Mouse (Mus musculus) thymus, postnatal 4 days (tissue): ENCODE results near the gene Dennd4a.

ENCODE experiments used
- DNase-seq: peaks from one replicate; pipeline ENCODE4 v3.0.0; 2021

Gene Dennd4a

GRCm38 (mm10) chr9:64790673-64791660, 20.2 kb upstream of the Dennd4a start:
- no peak for DNase-seq

GRCm38 (mm10) chr9:64791676-64792075, 19.5 kb upstream of the Dennd4a start:
- no peak for DNase-seq

- no peak for DNase-seq
Measured at GRCm38 (mm10) chr9:64792379-64793274, 18.5 kb upstream of the Dennd4a start.

DNA sequence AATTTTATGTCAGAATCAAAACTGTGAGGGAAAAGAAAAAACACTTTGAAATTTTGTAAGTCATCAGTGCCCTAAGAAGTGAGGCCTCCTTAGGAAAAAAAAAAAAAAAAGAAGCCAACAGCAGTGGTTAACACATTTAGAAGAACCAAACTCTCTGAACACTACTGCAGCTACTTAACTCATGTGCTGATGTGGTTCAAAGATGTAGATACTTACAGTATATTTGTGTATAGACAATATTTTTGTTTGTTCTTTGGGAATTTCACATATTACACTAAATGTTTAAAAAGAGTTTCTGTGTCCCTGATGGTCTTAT, 17.9 kb upstream of the Dennd4a start:
- no peak for DNase-seq

DNA sequence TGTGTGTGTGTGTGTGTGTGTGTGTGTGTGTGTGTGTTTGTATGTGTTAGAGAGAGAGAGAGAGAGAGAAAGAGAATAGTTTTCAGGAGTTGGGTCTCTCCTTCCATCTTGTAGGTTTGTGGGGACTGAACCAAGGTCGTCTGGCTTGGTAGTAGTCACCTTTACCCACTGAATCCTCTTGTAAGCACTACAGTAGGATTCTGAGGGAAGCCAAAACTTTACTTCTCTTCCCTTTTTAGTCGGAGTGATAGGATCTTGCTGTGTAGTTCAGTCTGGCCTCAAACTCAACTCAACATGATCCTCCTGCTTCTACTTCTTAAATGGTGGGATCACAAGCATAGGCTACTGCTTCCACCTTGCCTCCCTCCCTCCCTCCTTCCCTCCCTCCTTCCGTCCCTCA, 17.3 kb upstream of the Dennd4a start:
- no peak for DNase-seq

DNA sequence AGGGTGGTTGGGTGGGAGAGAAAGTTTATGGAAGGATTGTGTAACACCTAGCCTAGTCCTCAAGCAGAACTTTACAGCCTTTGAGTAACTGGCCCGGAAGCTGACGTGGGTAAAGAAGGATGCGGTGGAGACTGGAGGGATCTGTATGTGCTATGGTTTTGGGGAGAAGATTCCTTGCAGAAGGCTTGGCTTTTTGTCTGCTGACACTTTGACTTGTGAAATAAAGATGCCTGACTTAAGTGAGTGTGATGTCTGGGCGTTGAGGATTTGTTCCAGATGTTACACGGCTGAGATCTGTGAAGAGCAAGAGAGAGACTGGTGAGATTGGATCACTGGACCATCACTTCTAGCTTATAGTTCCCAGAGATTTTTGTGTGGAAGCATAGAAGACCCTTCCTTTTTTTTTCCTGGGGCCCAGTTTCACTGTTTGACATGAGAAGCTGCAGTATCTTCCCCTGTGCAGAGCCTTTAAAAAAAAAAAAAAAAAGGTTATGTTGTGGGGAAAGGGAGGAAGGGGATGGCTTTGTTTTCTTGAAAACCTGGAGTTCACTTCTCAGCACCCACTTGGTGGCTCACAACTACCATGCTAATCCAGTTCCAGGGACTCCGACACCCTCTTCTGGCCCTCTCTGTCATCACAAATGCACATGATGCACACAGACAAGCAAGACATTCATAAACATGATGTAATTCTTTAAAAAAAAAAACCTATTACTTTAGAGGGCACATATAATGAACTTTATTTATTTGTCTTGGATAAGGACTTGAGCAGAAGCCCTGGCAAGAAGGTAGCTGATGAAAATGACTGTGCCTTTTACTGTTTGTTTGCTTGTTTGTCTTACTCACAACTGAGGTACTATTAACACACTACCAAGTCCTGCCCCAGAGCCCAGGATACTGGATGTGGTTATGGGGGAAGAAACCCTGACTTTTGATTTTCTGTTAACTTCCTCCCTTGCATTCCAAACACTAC, 16.4 kb upstream of the Dennd4a start:
- DNase-seq: no peak

DNA sequence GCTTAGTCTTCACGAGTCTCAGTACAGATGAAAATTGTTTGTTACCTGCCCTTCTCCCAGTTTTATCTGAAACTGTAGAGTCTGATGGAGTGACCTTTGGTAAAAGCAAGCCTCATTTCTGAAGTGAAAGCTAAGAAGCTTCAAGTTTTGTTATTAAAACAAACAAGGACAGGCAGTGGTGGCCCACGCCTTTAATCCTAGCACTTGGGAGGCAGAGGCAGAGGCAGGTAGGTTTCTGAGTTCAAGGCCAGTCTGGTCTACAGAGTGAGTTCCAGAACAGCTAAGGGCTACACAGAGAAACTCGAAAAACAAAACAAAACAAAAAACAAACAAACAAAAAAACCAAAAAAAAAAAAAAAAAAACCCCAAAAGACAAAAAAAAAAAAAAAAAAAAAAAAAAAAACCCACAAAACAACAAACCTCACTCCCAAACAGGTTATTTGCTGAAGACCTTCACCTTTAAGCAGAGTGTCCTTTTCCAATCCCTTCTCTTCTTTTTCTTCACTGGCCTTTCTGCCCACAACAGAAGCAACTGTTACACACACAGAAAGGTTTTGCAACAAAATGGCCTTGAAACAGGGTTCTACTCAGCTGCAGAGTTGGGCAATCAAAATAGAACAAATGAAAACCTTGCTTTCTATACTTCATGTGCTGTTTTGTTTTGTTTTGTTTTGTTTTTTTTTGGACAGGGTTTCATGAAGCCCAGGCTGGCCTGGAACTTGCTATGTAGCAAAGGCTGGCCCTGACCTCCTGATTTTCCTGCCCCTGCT, 15.1 kb upstream of the Dennd4a start:
- DNase-seq: no peak

- no peak for DNase-seq
Measured at GRCm38 (mm10) chr9:64797392-64797791, 13.7 kb upstream of the Dennd4a start.

- DNase-seq: no peak
Measured at GRCm38 (mm10) chr9:64798099-64798498, 13.0 kb upstream of the Dennd4a start.

GRCm38 (mm10) chr9:64798859-64799258, 12.3 kb upstream of the Dennd4a start:
- no peak for DNase-seq

DNA sequence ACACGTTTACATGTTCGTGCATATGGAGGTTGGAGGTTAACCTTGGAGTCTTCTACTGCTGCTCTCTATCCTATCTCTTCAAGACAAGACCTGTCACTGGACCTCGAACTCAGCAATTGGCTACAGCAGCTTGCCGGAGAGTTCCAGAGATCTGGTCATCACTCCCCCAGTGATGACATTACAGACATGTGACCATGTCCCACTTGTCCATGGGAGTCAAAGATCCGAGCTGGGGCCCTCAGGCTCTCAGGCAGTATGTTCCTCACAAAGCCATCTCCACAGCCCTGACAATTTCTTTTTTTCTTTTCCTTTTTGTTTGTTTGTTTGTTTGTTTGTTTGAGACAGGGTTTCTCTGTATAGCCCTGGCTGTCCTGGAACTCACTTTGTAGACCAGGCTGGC, 11.6 kb upstream of the Dennd4a start:
- no peak for DNase-seq

DNA sequence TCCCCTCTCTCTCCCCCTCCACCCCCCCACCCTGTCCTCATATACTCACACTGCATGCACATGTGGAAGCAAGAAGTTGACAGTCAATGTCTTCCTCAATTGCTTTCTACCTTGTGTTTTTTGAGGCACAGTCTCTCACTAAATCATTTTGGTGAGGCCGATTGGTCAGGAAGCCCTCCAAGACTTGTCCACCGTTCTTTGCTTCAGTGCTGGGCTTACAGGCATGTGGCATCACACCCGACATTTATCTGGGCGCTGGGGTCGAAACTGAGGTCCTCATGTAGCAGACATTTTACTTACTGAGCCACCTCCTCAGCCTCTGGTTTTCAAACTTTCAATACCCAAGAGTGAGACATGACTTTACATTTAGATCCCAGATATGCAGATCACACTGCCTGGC, 8.6 kb upstream of the Dennd4a start:
- no peak for DNase-seq

GRCm38 (mm10) chr9:64803373-64804214, 7.5 kb upstream of the Dennd4a start:
- no peak for DNase-seq

GRCm38 (mm10) chr9:64805875-64806274, 5.3 kb upstream of the Dennd4a start:
- no peak for DNase-seq

DNA sequence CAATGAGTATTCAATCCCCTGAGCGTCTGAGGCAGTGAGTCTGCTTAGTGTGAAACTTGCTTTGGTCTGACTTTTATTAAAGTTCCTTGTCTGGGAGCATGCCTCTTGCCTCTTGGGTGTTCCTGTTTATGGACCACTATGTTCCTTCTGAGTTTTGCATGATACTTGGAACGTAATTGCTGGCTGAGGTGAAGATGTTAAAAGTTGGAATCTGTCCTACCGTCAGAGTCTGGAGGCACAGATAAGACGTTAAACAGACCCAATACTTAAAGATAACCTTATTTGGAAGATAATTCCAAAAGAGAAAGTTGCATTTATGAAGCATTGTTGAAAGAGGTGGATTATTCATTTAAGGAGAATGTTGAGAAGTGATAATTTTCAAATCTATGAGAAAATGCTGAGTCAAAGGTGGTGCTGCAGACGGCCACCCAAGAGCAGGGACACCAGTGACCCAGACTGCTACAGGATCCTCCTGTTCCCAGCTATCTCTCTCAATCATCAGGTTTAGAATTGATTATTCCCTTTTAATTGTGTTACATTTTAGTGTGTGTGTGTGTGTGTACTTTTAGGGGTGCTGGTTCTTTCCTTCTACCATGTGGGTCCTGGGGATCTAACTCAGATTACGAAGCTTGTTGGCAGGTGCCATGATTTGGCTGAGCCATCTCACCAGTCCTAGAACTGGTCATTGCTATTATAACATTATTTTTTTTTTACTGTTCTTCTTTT, 4.6 kb upstream of the Dennd4a start:
- DNase-seq: no peak

DNA sequence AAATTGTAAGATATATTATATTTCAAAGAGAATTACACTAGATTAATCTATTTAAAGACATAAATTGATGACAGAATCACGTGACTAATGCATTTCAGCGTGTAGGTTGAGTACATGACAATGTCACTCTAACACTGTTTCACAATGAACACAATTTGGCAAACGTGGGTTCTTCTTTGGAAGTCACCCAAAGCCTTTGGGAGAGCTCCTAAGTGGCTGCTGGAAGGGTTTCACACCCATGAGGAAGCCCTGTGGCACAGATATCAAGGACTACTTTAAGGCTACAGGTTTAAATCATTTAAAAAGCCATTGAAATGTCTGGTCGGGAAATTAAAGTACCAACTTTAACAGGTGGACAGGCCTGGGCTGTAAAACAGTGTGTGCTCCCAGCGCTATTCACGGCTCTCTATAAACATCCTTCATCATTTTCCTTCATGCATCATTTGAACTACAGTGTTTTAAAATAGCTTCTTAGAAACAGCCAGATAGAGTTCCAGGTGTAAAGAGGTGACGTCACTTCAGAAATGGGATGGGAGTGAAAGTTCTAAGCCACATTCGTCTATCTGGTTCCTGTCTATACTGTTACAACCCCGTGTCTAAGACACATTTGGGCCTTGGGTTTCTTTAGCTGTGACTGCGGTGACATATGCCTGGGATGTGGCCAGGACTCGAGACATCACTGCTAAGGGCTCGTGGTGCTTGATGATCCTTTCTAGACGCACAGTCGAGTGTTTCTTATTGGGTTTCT, 3.9 kb upstream of the Dennd4a start:
- no peak for DNase-seq

DNA sequence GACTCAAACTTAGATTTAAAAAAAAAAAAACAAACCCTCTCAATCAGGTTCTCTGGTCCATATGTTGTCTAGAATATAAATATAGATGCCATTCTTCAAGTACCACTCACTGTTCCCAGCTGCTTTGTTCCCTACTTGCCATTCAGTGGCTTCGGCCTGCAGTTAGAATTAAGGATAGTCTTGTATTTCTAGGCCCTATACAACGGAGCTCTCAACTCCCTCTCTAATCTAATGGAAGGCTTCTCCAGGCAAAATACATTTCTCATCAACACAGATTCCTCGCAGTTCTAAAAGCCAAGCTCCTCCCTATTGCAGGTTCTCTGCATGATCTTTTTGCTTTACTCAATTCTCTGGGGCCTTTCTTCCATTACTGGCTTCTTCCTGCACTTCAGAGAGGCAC, 1.3 kb upstream of the Dennd4a start:
- no peak for DNase-seq

- DNase-seq: no peak
Measured at GRCm38 (mm10) chr9:64811538-64812474, 666 bp downstream of the Dennd4a start.
